Mouse (Mus musculus) brain, embryonic 14.5 days (tissue): Measurements from ENCODE around the gene Arpp21. TPM values are rescaled to one million over a fixed set of nuclear protein-coding genes. Genes with fewer than 3 reads are reported as not detected.
A peak's percentile ranks its signal among the peaks of the same experiment; 100 is the strongest.
"Not testable (repeated sequence)": the region's sequence is repeated elsewhere in the genome, so short reads cannot be mapped to it uniquely, and the experiment has no call there.

Experiments used
- DNase-seq: peaks from one replicate; pipeline ENCODE4 v3.0.0-alpha.2; 2011; ENCODE audit warnings: low read depth
- CTCF ChIP-seq: fragments of 200-500 bp; IDR thresholded peaks from 2 replicates; pipeline ENCODE4 v1.5.1; 2012; ENCODE audit warnings: inconsistent platforms, mild to moderate bottlenecking, moderate library complexity, borderline replicate concordance; ENCODE audit not compliant: insufficient read depth, insufficient read length; ENCODE audit errors: extremely low read depth
- POLR2A ChIP-seq: fragments of 200-500 bp; IDR thresholded peaks from 2 replicates; pipeline ENCODE4 v1.6.1; 2012; ENCODE audit warnings: mild to moderate bottlenecking, inconsistent platforms, borderline replicate concordance; ENCODE audit not compliant: poor library complexity, insufficient read depth, insufficient read length, severe bottlenecking; ENCODE audit errors: extremely low read depth
- polyA plus RNA-seq: library from polyadenylated mRNA; depleted of rRNA; stranded (reverse); fragments of >200 nt; gene quantifications from 2 replicates; pipeline ENCODE4 v1.2.3, GENCODE M21; 2012

The Arpp21 gene
- polyA plus RNA-seq, 1 experiment: 48.1 TPM

GRCm38 (mm10) chr9:112074872-112075271 lies 160.9 kb downstream of the Arpp21 start:
- DNase-seq: peak; percentile 87

GRCm38 (mm10) chr9:112071368-112071767 lies 164.4 kb downstream of the Arpp21 start:
- peak; percentile 62 for DNase-seq
- TF ChIP-seq CTCF: no peak
- no peak for TF ChIP-seq POLR2A

More at GRCm38 (mm10) chr9:112074872-112075271, 160.9 kb downstream of the Arpp21 start:
- no peak for TF ChIP-seq CTCF
- TF ChIP-seq POLR2A: no peak

GRCm38 (mm10) chr9:112070961-112071360 lies 164.8 kb downstream of the Arpp21 start:
- TF ChIP-seq CTCF: no peak
- no peak for TF ChIP-seq POLR2A
- DNase-seq: peak; percentile 64

GRCm38 (mm10) chr9:112068250-112068649 lies 167.5 kb downstream of the Arpp21 start:
- TF ChIP-seq POLR2A (no peak), CTCF (no peak)
- DNase-seq: no peak

GRCm38 (mm10) chr9:112060696-112061425 lies 174.9 kb downstream of the Arpp21 start:
- DNase-seq: peak; percentile 65

GRCm38 (mm10) chr9:112054807-112055381 lies 180.8 kb downstream of the Arpp21 start:
- peak; percentile 50 for DNase-seq

More at GRCm38 (mm10) chr9:112060696-112061425, 174.9 kb downstream of the Arpp21 start:
- TF ChIP-seq CTCF (no peak), POLR2A (no peak)

GRCm38 (mm10) chr9:112047903-112048467 lies 187.8 kb downstream of the Arpp21 start:
- DNase-seq: no peak
- TF ChIP-seq POLR2A (no peak), CTCF (no peak)

More at GRCm38 (mm10) chr9:112054807-112055381, 180.8 kb downstream of the Arpp21 start:
- TF ChIP-seq POLR2A (no peak), CTCF (no peak)

GRCm38 (mm10) chr9:112040566-112040965 lies 195.2 kb downstream of the Arpp21 start:
- TF ChIP-seq POLR2A: no peak
- TF ChIP-seq CTCF: no peak
- peak; percentile 55 for DNase-seq

GRCm38 (mm10) chr9:112037732-112038131 lies 198.0 kb downstream of the Arpp21 start:
- DNase-seq: peak; percentile 95
- no peak for TF ChIP-seq CTCF
- TF ChIP-seq POLR2A: no peak

GRCm38 (mm10) chr9:112033840-112034239 lies 201.9 kb downstream of the Arpp21 start:
- not testable (repeated sequence) for DNase-seq

- DNase-seq: no peak
- TF ChIP-seq POLR2A: no peak
- TF ChIP-seq CTCF: no peak
Observed at GRCm38 (mm10) chr9:112032169-112032568, 203.6 kb downstream of the Arpp21 start.
